Mouse (Mus musculus) E14TG2a.4 (cell line): ENCODE results near the gene Nkpd1.

Experiments used
- CTCF ChIP-seq: conservative IDR thresholded peaks from 2 replicates; pipeline ENCODE4 v1.5.1; 2014; ENCODE audit warnings: low read length
- NANOG ChIP-seq: IDR thresholded peaks from 2 replicates; pipeline ENCODE4 v1.6.1; 2014; ENCODE audit warnings: borderline replicate concordance, low read length, mixed read lengths
- POU5F1 ChIP-seq: IDR thresholded peaks from 2 replicates; pipeline ENCODE4 v1.6.1; 2014; ENCODE audit warnings: low read length, borderline replicate concordance

GRCm38 (mm10) chr7:19546007-19546406 is 28.4 kb downstream of the Nkpd1 start:
- TF ChIP-seq POU5F1 = no peak
- TF ChIP-seq CTCF = no peak
- no peak for TF ChIP-seq NANOG
